Mouse (Mus musculus) embryonic facial prominence, embryonic 11.5 days (tissue): ENCODE results near the gene Doc2g. TPM values are rescaled to one million over a fixed set of nuclear protein-coding genes. Genes with fewer than 3 reads are reported as not detected.

Experiments
- ATAC-seq: fragments of 200-750 bp; cut with Nextera tagmentation; replicated peaks from 2 replicates; pipeline ENCODE4 v1.8.0; 2017; ENCODE audit warnings: low read depth; ENCODE audit not compliant: insufficient number of reproducible peaks, low FRiP score, low TSS enrichment
- DNase-seq: peaks from one replicate; pipeline ENCODE4 v3.0.0-alpha.2; 2015; ENCODE audit warnings: low spot score
- H3K27ac ChIP-seq: fragments of 300-500 bp; sonication (generic); replicated peaks from 2 replicates; pipeline ENCODE4 v1.5.1; 2014; ENCODE audit warnings: mild to moderate bottlenecking, low read depth, low read length, control low read depth
- H3K27me3 ChIP-seq: fragments of 300-500 bp; sonication (generic); 2 replicates; pipeline ENCODE4 v1.6.1; 2014; ENCODE audit warnings: mild to moderate bottlenecking, low read length, moderate library complexity, mixed read lengths; ENCODE audit not compliant: control insufficient read depth, insufficient read depth
- H3K36me3 ChIP-seq: fragments of 300-500 bp; sonication (generic); replicated peaks from 2 replicates; pipeline ENCODE4 v1.6.1; 2014; ENCODE audit warnings: low read depth, mild to moderate bottlenecking, low read length, moderate library complexity, mixed read lengths; ENCODE audit not compliant: control insufficient read depth, insufficient read depth
- H3K4me1 ChIP-seq: fragments of 300-500 bp; sonication (generic); 2 replicates; pipeline ENCODE4 v1.6.1; 2014; ENCODE audit warnings: low read length, mixed read lengths; ENCODE audit not compliant: control insufficient read depth, insufficient read depth
- H3K4me2 ChIP-seq: fragments of 300-500 bp; sonication (generic); 2 replicates; pipeline ENCODE4 v1.6.1; 2014; ENCODE audit warnings: low read depth, mild to moderate bottlenecking, control low read depth, low read length, moderate library complexity
- H3K4me3 ChIP-seq: fragments of 300-500 bp; sonication (generic); 2 replicates; pipeline ENCODE4 v1.5.1; 2014; ENCODE audit warnings: low read depth, low read length, control low read depth
- H3K9ac ChIP-seq: fragments of 300-500 bp; sonication (generic); replicated peaks from 2 replicates; pipeline ENCODE4 v1.6.1; 2014; ENCODE audit warnings: mild to moderate bottlenecking, control low read depth, low read length
- H3K9me3 ChIP-seq: fragments of 300-500 bp; sonication (generic); replicated peaks from 2 replicates; pipeline ENCODE4 v1.6.1; 2016; ENCODE audit warnings: mild to moderate bottlenecking, low read length, inconsistent platforms, mixed read lengths; ENCODE audit not compliant: control insufficient read depth
- WGBS: fragments of 180-500 bp; shearing (Covaris S2); extraction: QIAGEN DNeasy Blood & Tissue Kit; methylation state at CpG from one replicate; pipeline ENCODE4 v1.1.7; 2014; 5-methylcytosine and 5-hydroxymethylcytosine counted together
- polyA plus RNA-seq: library from polyadenylated mRNA; unstranded; fragments of >200 nt; fragmentation: Nextera tagmentation; extraction: Ambion mirVana; gene quantifications from 2 replicates; pipeline ENCODE4 v1.2.1, GENCODE M21; 2014

The Doc2g gene
- polyA plus RNA-seq, 1 experiment from 2014 or later: 2.2 TPM

DNA sequence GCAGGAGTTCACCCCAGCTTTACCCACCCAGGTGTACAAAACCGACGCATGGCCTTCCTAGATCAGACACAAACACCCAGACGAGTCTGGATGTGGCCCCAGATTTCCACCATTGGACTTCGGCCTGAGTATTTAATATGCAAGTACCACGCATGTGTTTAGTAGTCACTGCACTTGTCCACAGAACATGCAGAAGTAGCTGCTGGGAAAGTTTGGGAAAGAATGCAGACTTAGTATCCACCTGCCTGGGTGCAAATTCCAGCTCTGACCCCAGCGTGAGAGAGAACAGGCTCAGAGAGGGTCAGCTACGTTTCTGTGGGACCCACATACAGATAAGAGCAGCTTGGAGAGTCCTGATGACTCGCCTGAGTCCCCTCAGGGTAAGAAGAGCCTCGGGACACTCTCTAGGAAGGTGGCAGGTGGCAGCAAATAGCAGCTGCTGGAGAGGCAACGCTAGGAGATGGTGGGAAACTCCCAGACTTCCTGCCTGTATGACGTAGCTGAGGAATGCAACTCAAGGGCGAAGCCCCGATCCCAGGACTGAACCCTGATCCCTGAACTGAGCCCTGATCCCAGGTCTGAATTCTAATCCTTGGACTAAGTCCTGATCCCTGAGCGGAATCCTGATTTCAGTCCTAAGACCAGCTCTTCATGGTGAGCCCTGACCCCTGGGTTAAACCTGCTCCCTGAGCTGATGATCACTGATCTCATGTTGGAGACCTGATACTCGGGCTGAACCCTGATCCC is 53.0 kb downstream of the Doc2g start:
- no peak for ATAC-seq
- H3K9me3 ChIP-seq: no peaks in the 10 kb centered on the region
- H3K4me2 ChIP-seq: no peak overlapping the region
- H3K27ac ChIP-seq: no peak overlapping the region
- H3K9ac ChIP-seq: no peak overlapping the region
- no peak for DNase-seq
- no peaks in the 10 kb centered on the region for H3K36me3 ChIP-seq
- 60% methylated on average over 15 of the region's 15 CpGs for WGBS
- H3K4me3 ChIP-seq: no peak overlapping the region
- no peaks in the 10 kb centered on the region for H3K27me3 ChIP-seq
- H3K4me1 ChIP-seq: no peaks in the 10 kb centered on the region

Other genes starting within 250 kb of the Doc2g start
- gene Kmt5b, start 235.9 kb upstream of the Doc2g start, polyA plus RNA-seq: 28.4 and 30.8 TPM in 2 replicates
- gene Chka, start 151.5 kb upstream of the Doc2g start, polyA plus RNA-seq: 38.1 and 46.2 TPM in 2 replicates
- gene Tcirg1, start 96.2 kb upstream of the Doc2g start, polyA plus RNA-seq: 16.3 and 21.8 TPM in 2 replicates
- gene Ndufs8, start 90.5 kb upstream of the Doc2g start, polyA plus RNA-seq: 248 and 267 TPM in 2 replicates
- gene Aldh3b1, start 73.5 kb upstream of the Doc2g start, polyA plus RNA-seq: 0.49 and 1.00 TPM in 2 replicates
- gene Unc93b1, start 68.1 kb upstream of the Doc2g start, polyA plus RNA-seq: 6.0 and 6.3 TPM in 2 replicates
- gene Aldh3b3, start 44.7 kb upstream of the Doc2g start, polyA plus RNA-seq: not detected in 2 replicates
- gene Aldh3b2, start 31.0 kb upstream of the Doc2g start, polyA plus RNA-seq: 1.2 and 1.6 TPM in 2 replicates
- 2.3 and 3.5 TPM in 2 replicates for gene Acy3, start 16.7 kb upstream of the Doc2g start, polyA plus RNA-seq
- gene Tbx10, start 10.6 kb upstream of the Doc2g start, polyA plus RNA-seq: 0.26 TPM in 1 of 2 replicates, not detected in the other
- 24.2 and 26.6 TPM in 2 replicates for gene Nudt8, start 2.7 kb upstream of the Doc2g start, polyA plus RNA-seq
- gene Gm49405, start 2.7 kb upstream of the Doc2g start, polyA plus RNA-seq: 1.3 and 1.4 TPM in 2 replicates
- gene Ndufv1, start 9.5 kb downstream of the Doc2g start, polyA plus RNA-seq: 190 and 205 TPM in 2 replicates
- gene Gstp1, start 34.7 kb downstream of the Doc2g start, polyA plus RNA-seq: 405 and 453 TPM in 2 replicates
- 2.2 and 2.3 TPM in 2 replicates for gene Gstp2, start 42.7 kb downstream of the Doc2g start, polyA plus RNA-seq
- gene Gstp3, start 56.3 kb downstream of the Doc2g start, polyA plus RNA-seq: not detected in 2 replicates
- gene Cabp2, start 78.3 kb downstream of the Doc2g start, polyA plus RNA-seq: not detected in 2 replicates
- 58.6 and 69.0 TPM in 2 replicates for gene Cdk2ap2, start 93.9 kb downstream of the Doc2g start, polyA plus RNA-seq
- gene Pitpnm1, start 96.7 kb downstream of the Doc2g start, polyA plus RNA-seq: 6.3 and 7.3 TPM in 2 replicates
- gene Aip, start 122.5 kb downstream of the Doc2g start, polyA plus RNA-seq: 68.3 and 85.1 TPM in 2 replicates
- gene Gpr152, start 136.5 kb downstream of the Doc2g start, polyA plus RNA-seq: not detected in 2 replicates
- not detected in 2 replicates for gene Cabp4, start 140.7 kb downstream of the Doc2g start, polyA plus RNA-seq
- 108 and 122 TPM in 2 replicates for gene Coro1b, start 145.3 kb downstream of the Doc2g start, polyA plus RNA-seq
- gene Ptprcap, start 150.3 kb downstream of the Doc2g start, polyA plus RNA-seq: 0.64 and 1.3 TPM in 2 replicates
- gene Rps6kb2, start 160.0 kb downstream of the Doc2g start, polyA plus RNA-seq: 42.0 and 42.3 TPM in 2 replicates
- 2.0 TPM in 2 replicates for gene Carns1, start 172.2 kb downstream of the Doc2g start, polyA plus RNA-seq
- gene Tbc1d10c, start 188.0 kb downstream of the Doc2g start, polyA plus RNA-seq: 0.96 and 1.4 TPM in 2 replicates
- 955 and 1,002 TPM in 2 replicates for gene Ppp1ca, start 188.8 kb downstream of the Doc2g start, polyA plus RNA-seq
- 46.8 and 49.5 TPM in 2 replicates for gene Rad9a, start 198.3 kb downstream of the Doc2g start, polyA plus RNA-seq
- gene Clcf1, start 210.9 kb downstream of the Doc2g start, polyA plus RNA-seq: 4.6 and 5.0 TPM in 2 replicates
- not detected in 2 replicates for gene AC109138.7, start 211.0 kb downstream of the Doc2g start, polyA plus RNA-seq
- 12.7 and 13.0 TPM in 2 replicates for gene Pold4, start 228.6 kb downstream of the Doc2g start, polyA plus RNA-seq